Mouse (Mus musculus) lung, embryonic 15.5 days (tissue): ENCODE results near the gene Lrp1. TPM values are rescaled to one million over a fixed set of nuclear protein-coding genes. Genes with fewer than 3 reads are reported as not detected.

ENCODE experiments used
- ATAC-seq: fragments of 200-750 bp; cut with Nextera tagmentation; 2 replicates; pipeline ENCODE4 v1.8.0; 2017; ENCODE audit warnings: moderate number of reproducible peaks, borderline replicate concordance; ENCODE audit not compliant: low FRiP score, low TSS enrichment; ENCODE audit errors: extremely low read depth
- H3K27ac ChIP-seq: fragments of 300-500 bp; sonication (generic); 2 replicates; pipeline ENCODE4 v1.5.1; 2015; ENCODE audit warnings: moderate library complexity, mild to moderate bottlenecking, inconsistent platforms
- H3K27me3 ChIP-seq: fragments of 300-500 bp; sonication (generic); 2 replicates; pipeline ENCODE4 v1.6.1; 2015; ENCODE audit warnings: inconsistent platforms
- H3K36me3 ChIP-seq: fragments of 300-500 bp; sonication (generic); 2 replicates; pipeline ENCODE4 v1.6.1; 2015; ENCODE audit warnings: inconsistent platforms
- H3K4me1 ChIP-seq: fragments of 300-500 bp; sonication (generic); 2 replicates; pipeline ENCODE4 v1.6.1; 2015; ENCODE audit warnings: inconsistent platforms
- H3K4me2 ChIP-seq: fragments of 300-500 bp; sonication (generic); 2 replicates; pipeline ENCODE4 v1.6.1; 2015; ENCODE audit warnings: inconsistent platforms, mild to moderate bottlenecking, moderate library complexity
- H3K4me3 ChIP-seq: fragments of 300-500 bp; sonication (generic); 2 replicates; pipeline ENCODE4 v1.5.1; 2015; ENCODE audit warnings: mild to moderate bottlenecking, inconsistent platforms
- H3K9ac ChIP-seq: fragments of 300-500 bp; sonication (generic); 2 replicates; pipeline ENCODE4 v1.6.1; 2015; ENCODE audit warnings: inconsistent platforms
- H3K9me3 ChIP-seq: fragments of 300-500 bp; sonication (generic); 2 replicates; pipeline ENCODE4 v1.6.1; 2016; ENCODE audit warnings: inconsistent platforms
- WGBS: fragments of 180-500 bp; shearing (Covaris S2); methylation state at CpG from one replicate; pipeline ENCODE4 v1.1.7; 2015; 5-methylcytosine and 5-hydroxymethylcytosine counted together
- polyA plus RNA-seq: library from polyadenylated mRNA; unstranded; fragments of >200 nt; fragmentation: Nextera tagmentation; extraction: Ambion mirVana; gene quantifications from 2 replicates; pipeline ENCODE4 v1.2.1, GENCODE M21; 2015

Lrp1 gene
- polyA plus RNA-seq, 1 experiment from 2014 or later, result 72.6 TPM

GRCm38 (mm10) chr10:127557397-127557796 is 63.6 kb downstream of the Lrp1 start:
- H3K27ac ChIP-seq, result no peak overlapping the region
- H3K36me3 ChIP-seq, result peaks cover 93% of the 10 kb centered on the region
- H3K4me1 ChIP-seq, result no peaks in the 10 kb centered on the region
- H3K4me3 ChIP-seq, result no peak overlapping the region
- H3K9me3 ChIP-seq, result no peaks in the 10 kb centered on the region
- no peak overlapping the region for H3K9ac ChIP-seq
- 83% methylated on average over 13 of the region's 13 CpGs for WGBS
- ATAC-seq, result no peak
- no peak overlapping the region for H3K4me2 ChIP-seq
- no peaks in the 10 kb centered on the region for H3K27me3 ChIP-seq

GRCm38 (mm10) chr10:127555703-127556102 is 65.2 kb downstream of the Lrp1 start:
- H3K27me3 ChIP-seq, result no peaks in the 10 kb centered on the region
- WGBS, result 67% methylated on average over 18 of the region's 18 CpGs
- no peak for ATAC-seq
- no peak overlapping the region for H3K27ac ChIP-seq
- H3K4me3 ChIP-seq, result no peak overlapping the region
- no peak overlapping the region for H3K4me2 ChIP-seq
- no peaks in the 10 kb centered on the region for H3K4me1 ChIP-seq
- H3K36me3 ChIP-seq, result peaks cover 88% of the 10 kb centered on the region
- H3K9ac ChIP-seq, result no peak overlapping the region
- no peaks in the 10 kb centered on the region for H3K9me3 ChIP-seq

GRCm38 (mm10) chr10:127549892-127550291 is 71.1 kb downstream of the Lrp1 start:
- WGBS, result 82% methylated on average over 17 of the region's 17 CpGs
- ATAC-seq, result no peak
- Histone ChIP-seq H3K4me1 (no peaks in the 10 kb centered on the region), H3K4me3 (no peak overlapping the region), H3K27ac (no peak overlapping the region), H3K9me3 (no peaks in the 10 kb centered on the region), H3K27me3 (no peaks in the 10 kb centered on the region), H3K9ac (no peak overlapping the region), H3K36me3 (peaks cover 85% of the 10 kb centered on the region), H3K4me2 (no peak overlapping the region)

- H3K27ac ChIP-seq, result no peak overlapping the region
- H3K36me3 ChIP-seq, result peaks cover 77% of the 10 kb centered on the region
- WGBS, result 95% methylated on average over 15 of the region's 15 CpGs
- H3K4me3 ChIP-seq, result no peak overlapping the region
- H3K9ac ChIP-seq, result no peak overlapping the region
- H3K9me3 ChIP-seq, result no peaks in the 10 kb centered on the region
- no peak for ATAC-seq
- H3K27me3 ChIP-seq, result no peaks in the 10 kb centered on the region
- H3K4me1 ChIP-seq, result no peaks in the 10 kb centered on the region
- H3K4me2 ChIP-seq, result no peak overlapping the region
These were observed 72.7 kb downstream of the Lrp1 start for GRCm38 (mm10) chr10:127548236-127548635.

- Histone ChIP-seq H3K9ac (no peak overlapping the region), H3K4me1 (no peaks in the 10 kb centered on the region), H3K4me3 (no peak overlapping the region), H3K9me3 (no peaks in the 10 kb centered on the region), H3K36me3 (peaks cover 76% of the 10 kb centered on the region), H3K4me2 (no peak overlapping the region), H3K27me3 (no peaks in the 10 kb centered on the region), H3K27ac (no peak overlapping the region)
- ATAC-seq, result no peak
- WGBS, result 87% methylated on average over 7 of the region's 7 CpGs
These were observed 74.4 kb downstream of the Lrp1 start for GRCm38 (mm10) chr10:127546505-127546904.

GRCm38 (mm10) chr10:127544375-127544774 is 76.6 kb downstream of the Lrp1 start:
- no peak overlapping the region for H3K27ac ChIP-seq
- H3K36me3 ChIP-seq, result peaks cover 70% of the 10 kb centered on the region
- ATAC-seq, result no peak
- no peaks in the 10 kb centered on the region for H3K9me3 ChIP-seq
- H3K4me2 ChIP-seq, result no peak overlapping the region
- H3K4me3 ChIP-seq, result no peak overlapping the region
- no peak overlapping the region for H3K9ac ChIP-seq
- H3K4me1 ChIP-seq, result no peaks in the 10 kb centered on the region
- H3K27me3 ChIP-seq, result no peaks in the 10 kb centered on the region
- 83% methylated on average over 20 of the region's 20 CpGs for WGBS

GRCm38 (mm10) chr10:127543916-127544315 is 77.0 kb downstream of the Lrp1 start:
- WGBS, result 75% methylated on average over 3 of the region's 3 CpGs
- H3K9me3 ChIP-seq, result no peaks in the 10 kb centered on the region
- no peak overlapping the region for H3K4me3 ChIP-seq
- peaks cover 71% of the 10 kb centered on the region for H3K36me3 ChIP-seq
- no peaks in the 10 kb centered on the region for H3K27me3 ChIP-seq
- H3K27ac ChIP-seq, result no peak overlapping the region
- H3K4me2 ChIP-seq, result no peak overlapping the region
- H3K4me1 ChIP-seq, result no peaks in the 10 kb centered on the region
- no peak overlapping the region for H3K9ac ChIP-seq
- no peak for ATAC-seq

GRCm38 (mm10) chr10:127542720-127543119 is 78.2 kb downstream of the Lrp1 start:
- Histone ChIP-seq H3K4me2 (no peak overlapping the region), H3K27ac (no peak overlapping the region), H3K4me1 (no peaks in the 10 kb centered on the region), H3K4me3 (no peak overlapping the region), H3K9ac (no peak overlapping the region), H3K27me3 (no peaks in the 10 kb centered on the region), H3K9me3 (no peaks in the 10 kb centered on the region), H3K36me3 (peaks cover 68% of the 10 kb centered on the region)
- ATAC-seq, result no peak
- 63% methylated on average over 6 of the region's 6 CpGs for WGBS

GRCm38 (mm10) chr10:127542084-127542483 is 78.9 kb downstream of the Lrp1 start:
- H3K27me3 ChIP-seq, result peaks cover 1% of the 10 kb centered on the region; the same call in 1 of the 2 replicates
- H3K4me2 ChIP-seq, result no peak overlapping the region
- H3K36me3 ChIP-seq, result peaks cover 62% of the 10 kb centered on the region
- 0 out of 2 replicates have a peak, but pooled peaks cover under 1% of the 10 kb centered on the region for H3K4me1 ChIP-seq
- no peak for ATAC-seq
- H3K9me3 ChIP-seq, result no peaks in the 10 kb centered on the region
- no peak overlapping the region for H3K9ac ChIP-seq
- no peak overlapping the region for H3K27ac ChIP-seq
- no peak overlapping the region for H3K4me3 ChIP-seq
- 85% methylated on average over 13 of the region's 13 CpGs for WGBS

GRCm38 (mm10) chr10:127541510-127541909 is 79.4 kb downstream of the Lrp1 start:
- Histone ChIP-seq H3K27ac (no peak overlapping the region), H3K9ac (no peak overlapping the region), H3K9me3 (no peaks in the 10 kb centered on the region), H3K36me3 (peaks cover 56% of the 10 kb centered on the region), H3K4me1 (0 out of 2 replicates have a peak, but pooled peaks cover 3% of the 10 kb centered on the region), H3K4me2 (no peak overlapping the region), H3K4me3 (no peak overlapping the region), H3K27me3 (peaks cover 7% of the 10 kb centered on the region)
- no peak for ATAC-seq
- 91% methylated on average over 8 of the region's 8 CpGs for WGBS

- H3K4me1 ChIP-seq, result peaks cover 22% of the 10 kb centered on the region
- H3K9ac ChIP-seq, result no peak overlapping the region
- H3K4me3 ChIP-seq, result no peak overlapping the region
- 23% methylated on average over 7 of the region's 7 CpGs for WGBS
- H3K9me3 ChIP-seq, result no peaks in the 10 kb centered on the region
- peaks cover 31% of the 10 kb centered on the region for H3K36me3 ChIP-seq
- no peak overlapping the region for H3K4me2 ChIP-seq
- no peak overlapping the region for H3K27ac ChIP-seq
- ATAC-seq, result no peak
- peaks cover 42% of the 10 kb centered on the region for H3K27me3 ChIP-seq
These were observed 82.9 kb downstream of the Lrp1 start for GRCm38 (mm10) chr10:127537854-127538583.

- Histone ChIP-seq H3K4me3 (no peak overlapping the region), H3K9me3 (no peaks in the 10 kb centered on the region), H3K27ac (no peak overlapping the region), H3K36me3 (peaks cover 22% of the 10 kb centered on the region), H3K27me3 (peaks cover 55% of the 10 kb centered on the region), H3K4me2 (no peak overlapping the region), H3K4me1 (peaks cover 22% of the 10 kb centered on the region), H3K9ac (no peak overlapping the region)
- WGBS, result 13% methylated on average over 8 of the region's 8 CpGs
- no peak for ATAC-seq
These were observed 84.2 kb downstream of the Lrp1 start for GRCm38 (mm10) chr10:127536586-127537314.
